Mouse (Mus musculus) ovary, postnatal 14 days (tissue): ENCODE measurements around the gene Crx.

Experiments used
- DNase-seq: peaks from one replicate; pipeline ENCODE4 v3.0.0; 2022; ENCODE audit warnings: low spot score

The Crx gene

DNA sequence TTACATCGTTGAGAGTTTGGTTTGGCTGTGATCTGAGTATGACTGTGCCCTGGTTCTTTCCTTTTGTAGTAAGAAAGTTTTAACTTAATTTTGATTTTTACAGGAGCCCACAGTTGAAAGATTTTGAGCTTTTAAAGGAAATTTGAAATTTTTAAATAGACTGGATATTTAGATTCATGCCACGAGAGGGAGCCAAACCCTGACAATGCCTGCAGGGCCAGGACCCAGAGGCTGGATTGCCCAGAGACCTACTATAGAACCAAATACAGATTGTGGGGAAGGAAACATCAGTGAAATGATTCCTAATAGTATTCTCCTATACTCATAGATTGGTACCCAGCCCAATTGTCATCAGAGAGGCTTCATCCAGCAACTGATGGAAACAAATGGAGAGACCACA, 20.1 kb downstream of the Crx start:
- DNase-seq = no peak

DNA sequence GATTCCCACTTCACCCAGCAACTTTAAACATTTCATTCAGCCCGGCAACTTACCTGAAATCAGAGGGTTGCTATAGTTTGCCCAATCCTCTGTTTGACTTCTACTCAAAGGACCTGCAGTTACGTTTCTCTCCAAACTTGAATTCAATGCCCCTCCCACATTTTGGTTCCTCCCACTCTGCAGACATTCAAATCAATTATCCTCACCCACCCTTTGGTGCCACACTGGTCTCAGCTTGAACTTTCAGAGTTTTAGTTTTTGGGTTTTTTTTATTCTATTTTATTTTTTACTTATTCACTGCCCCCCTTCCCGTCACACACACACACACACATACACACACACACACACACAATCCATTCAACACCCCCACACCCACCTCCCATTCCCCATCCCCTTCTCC, 40.2 kb downstream of the Crx start, which contains the start of gene Obox6:
TSS of gene Obox6 (minus strand) at position 101 of the 400 bp plus-strand sequence.
- no peak for DNase-seq
